Mouse (Mus musculus) c-Kit-positive CD71-negative TER-119-negative erythroid progenitor cells, embryonic 14.5 days (primary cell): ENCODE results near the gene Pink1.
A peak's percentile ranks its signal among the peaks of the same experiment; 100 is the strongest.

Experiments
- DNase-seq: peaks from one replicate; pipeline ENCODE4 v3.0.0-alpha.2; 2013; ENCODE audit warnings: low read depth

Pink1 gene

DNA sequence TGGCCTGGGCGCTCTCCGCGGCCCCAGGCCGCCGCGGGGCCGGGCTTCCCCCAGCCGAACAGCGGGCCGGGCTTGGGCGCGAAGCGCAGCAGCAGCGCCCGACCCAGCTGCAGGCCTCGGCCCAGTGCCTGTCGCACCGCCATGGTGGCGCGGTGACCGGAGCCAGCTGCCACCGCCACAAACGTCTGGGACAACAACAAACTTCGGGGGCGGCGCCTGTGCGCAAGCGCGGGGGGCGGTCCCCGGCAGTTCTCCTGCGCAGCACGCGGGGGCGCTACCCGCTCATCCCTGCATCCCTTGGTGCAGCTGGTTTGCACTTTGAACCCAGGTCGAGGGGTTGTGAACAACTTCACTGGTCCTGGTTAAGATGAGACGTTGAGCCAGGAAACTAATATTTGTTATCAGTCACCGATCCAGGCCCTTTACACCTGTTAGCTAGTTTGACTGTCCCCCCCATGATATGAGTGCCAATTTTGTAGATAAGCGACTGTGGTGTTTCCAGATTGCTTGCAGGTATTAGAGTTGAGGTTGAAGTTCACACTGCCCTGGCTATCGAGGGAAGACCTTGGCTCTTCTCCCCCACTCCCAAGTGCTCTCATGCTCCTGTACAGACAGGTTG is at the start of gene Pink1:
Pink1 (minus strand) TSS at position 231 of the 619 bp plus-strand sequence.
- peak; percentile 68 for DNase-seq

DNA sequence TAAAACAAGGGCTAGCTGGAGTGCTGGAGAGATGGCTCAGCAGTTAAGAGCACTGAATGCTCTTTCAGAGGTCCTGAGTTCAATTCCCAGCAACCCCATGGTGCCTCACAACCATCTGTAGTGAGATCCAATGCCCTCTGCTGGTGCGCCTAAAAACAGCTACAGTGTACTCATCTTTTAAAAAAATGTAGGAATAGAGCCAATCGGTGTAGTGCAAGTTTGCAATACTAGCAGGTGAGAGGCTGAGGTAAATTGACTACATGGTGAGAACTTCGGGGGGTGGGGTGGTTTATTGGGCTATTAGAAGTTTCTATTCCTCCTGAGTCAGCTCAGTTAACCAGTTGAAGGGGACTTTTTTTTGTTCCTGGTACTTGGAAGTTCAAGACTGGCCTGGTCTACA is 49.0 kb upstream of the Pink1 start:
- DNase-seq, result no peak

DNA sequence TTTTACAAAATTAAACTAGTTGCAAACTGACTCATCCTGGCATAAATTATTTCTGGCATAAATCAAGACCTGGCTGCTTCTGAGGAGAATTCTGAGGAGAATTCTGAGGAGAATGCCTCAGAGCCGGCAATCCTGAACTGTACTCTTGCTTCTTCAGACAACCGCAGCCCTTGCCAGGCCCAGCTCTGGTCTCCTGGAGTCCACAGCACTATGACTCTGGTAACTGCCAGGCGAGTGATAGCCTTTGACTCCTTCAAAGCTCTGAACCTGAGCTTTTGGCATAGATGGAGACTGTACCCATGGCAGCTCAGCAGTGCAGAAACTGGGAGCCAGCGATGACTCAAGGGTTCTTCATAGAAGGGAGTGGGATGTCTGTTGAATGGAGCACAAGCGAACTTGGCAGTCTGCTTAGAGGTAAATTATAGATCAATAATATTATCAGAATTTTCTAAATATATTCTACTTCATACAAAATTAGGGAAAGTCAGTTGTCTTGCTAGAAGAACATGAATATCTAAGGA is 44.9 kb upstream of the Pink1 start:
- no peak for DNase-seq

DNA sequence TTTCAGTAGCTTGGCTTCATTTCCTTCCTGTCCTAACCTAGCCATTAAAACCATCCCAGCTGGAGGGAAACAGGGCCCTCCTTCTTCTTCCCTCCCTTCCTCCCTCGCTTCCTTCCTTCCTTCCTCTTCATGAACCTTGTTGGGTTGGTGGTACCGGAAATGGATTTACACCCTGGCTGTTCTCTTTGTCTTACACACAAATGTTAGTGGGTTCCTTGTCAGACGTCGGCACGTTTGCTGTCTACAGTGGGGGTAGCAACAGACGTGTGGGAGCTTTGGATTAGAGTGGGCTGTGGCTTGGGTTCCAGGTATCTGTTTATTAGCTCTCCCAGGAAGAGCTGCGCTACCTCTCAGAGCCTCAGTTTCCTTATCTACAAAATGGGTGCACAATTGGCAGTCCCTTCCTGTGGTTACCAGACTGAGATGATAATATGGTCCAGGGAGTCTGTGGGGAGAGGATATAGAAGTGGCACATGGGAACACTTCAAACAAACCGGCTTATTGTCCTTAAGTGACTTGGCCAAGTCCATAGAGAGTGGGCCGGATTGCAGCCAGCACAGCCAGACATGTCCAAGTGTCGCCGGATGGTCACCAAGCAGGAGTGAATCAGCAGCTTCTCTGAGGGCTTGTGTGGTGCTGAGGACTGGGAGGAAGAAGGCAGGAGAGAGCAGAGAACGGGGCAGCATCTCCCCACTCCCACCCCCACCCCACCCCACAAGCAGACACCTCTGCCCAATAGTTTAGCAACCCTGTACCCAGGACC is 42.6 kb upstream of the Pink1 start:
- no peak for DNase-seq

DNA sequence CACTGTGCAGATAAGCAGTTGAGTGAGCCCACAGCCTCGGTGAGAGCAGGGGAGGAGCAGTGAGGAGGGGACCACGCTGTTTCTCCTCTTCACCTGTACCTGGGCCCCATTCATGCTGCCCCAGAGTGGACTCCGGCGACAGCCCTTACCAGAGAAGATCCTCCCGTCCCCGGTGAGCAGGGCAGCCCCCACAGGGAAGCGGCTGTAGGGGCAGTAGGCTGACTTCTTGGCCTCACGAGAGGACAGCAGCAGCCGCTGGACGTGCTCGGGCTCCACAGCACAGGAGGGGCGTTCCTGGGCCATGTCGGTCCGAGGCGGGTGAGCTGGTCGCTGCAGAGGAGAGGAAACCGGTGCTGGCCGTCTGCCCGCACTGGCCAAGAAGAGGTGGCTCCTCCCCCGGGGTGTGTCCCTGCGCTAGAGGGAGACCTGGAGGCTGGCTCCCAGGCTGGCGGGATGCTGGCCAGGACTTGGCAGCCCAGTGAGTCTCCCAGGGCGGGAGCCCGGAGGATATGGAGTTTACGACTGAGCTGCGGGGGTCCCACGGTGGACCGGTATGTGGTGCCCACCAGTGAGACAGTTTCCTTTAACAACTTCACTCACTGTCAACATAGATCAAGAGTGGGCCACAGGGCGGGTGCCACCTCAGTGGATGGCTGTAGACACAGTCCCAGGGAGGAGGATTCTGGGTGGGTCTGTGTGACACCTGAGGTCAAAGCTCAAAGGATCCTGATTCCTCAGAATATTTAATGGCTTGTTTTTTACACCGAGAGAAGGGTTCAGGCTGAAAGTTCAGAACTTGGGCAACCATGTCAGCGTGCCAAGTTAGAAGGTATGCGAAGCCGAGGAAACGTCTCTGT is 41.8 kb upstream of the Pink1 start, which contains the start of gene Cda:
Cda (minus strand) TSS at position 352 of the 857 bp plus-strand sequence.
- DNase-seq, result peak; percentile 10

DNA sequence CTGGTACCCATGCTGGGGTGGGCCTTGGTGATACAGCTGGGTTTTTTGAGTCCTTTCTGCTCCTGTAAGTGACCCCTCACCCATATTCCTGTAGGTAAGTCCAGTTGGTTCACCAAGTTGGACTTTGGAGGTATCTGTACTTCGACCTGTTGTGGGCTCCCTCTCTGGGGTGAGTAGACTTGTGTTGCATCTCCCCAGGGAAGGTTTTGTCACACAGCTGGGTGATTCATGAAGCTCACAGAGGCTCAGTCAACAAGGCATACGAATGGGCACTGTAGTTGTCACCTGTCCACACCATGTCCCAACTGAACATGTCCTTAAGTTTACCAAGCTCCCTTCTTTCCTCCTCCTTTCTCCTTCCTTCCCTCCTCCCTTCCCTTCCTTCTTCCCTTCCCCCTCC is 40.5 kb upstream of the Pink1 start:
- no peak for DNase-seq

DNA sequence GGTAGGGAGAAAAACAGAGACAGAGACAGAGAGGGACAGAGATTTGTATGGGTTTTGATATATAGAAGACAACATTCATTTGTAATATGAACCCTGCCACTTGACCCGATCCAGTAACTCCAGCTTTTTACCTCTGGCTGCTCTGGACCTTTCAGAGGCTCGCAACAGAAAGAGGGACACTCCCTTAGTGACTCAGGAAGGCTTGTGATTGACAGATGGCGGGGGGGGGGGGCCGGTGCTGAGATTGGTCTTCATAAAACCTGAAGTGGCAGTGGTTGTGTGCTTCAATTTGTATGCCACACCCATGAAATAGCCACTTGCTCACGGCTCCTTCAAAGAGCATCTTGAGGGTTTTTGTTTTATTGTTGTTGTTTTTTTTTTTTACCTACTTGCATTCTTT is 37.4 kb upstream of the Pink1 start:
- no peak for DNase-seq

DNA sequence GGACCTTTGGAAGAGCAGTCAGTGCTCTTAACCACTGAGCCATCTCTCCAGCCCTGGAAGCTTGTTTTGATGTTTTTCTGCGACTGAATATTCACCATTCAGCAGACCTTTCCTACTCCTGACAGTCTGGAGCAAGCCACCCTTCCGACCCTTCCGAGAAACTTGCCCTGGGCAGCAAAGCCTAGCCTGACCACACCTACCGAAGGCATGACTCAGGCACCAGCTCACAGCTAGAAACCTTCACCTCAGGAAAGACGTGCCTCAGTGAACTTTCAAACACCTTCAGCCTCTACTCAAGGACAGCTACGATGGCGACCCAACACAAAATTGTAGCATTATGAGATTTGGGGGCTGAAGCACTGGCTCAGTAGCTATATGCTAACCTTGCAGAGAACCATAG is 36.8 kb upstream of the Pink1 start:
- DNase-seq, result no peak

DNA sequence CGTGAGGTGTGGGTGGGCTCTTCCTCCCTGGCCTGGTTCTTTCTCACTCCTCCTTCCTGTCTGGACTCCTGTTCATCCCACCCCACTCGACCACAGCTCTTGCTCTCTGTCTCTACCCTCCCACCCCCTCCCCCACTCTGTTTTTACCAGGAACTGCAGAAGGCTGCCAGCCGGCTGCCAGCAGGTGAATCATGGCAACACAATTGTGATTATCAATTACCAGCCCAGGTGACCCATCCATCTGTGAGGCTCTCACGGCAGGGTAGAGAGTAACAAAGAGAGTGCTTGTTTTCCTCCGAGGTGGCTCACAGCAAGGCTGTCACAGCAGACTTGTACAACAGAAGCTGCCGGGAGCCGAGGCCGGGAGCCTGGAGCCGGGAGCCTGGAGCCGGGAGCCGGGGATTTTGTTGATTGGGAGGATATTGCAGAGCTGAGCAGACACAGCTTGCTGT is 35.3 kb upstream of the Pink1 start:
- no peak for DNase-seq

DNA sequence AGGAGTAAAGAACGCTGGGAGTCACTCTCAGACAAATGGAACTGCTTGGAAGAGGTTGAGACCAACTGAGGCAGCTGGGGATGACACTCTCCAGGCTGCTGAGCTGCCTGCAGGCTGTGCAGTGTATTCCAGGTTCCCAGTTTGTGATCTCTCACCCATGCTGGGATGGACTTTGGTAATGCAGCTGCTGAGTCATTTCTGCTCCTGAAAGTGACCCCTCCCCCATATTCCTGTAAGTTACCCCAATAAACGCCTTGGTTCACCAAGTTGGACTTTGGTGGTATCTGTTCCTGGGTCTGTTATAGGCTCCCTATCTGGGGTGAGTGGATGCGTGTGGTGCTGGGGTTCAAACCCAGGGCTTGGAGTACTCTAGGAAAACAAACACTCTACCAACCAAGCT is 32.1 kb upstream of the Pink1 start:
- DNase-seq, result no peak

DNA sequence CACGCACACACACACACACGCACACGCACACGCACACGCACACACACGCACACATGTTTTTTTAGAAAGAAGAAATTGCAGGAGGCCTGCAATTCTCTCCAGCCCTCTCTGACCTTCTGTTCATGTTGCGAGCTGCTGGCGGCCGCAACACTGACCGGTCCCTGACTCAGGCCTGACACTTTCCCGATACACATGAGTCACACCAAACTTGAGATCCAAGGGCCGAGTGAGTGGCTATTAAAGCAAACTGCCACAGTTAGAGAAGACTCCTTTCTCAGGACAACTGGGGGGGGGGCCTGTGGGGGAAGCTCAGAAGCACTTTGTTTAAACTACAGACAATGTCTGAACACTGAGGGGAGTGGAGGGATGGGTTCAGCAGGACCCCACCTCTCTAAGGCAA is 30.4 kb upstream of the Pink1 start:
- DNase-seq, result no peak

DNA sequence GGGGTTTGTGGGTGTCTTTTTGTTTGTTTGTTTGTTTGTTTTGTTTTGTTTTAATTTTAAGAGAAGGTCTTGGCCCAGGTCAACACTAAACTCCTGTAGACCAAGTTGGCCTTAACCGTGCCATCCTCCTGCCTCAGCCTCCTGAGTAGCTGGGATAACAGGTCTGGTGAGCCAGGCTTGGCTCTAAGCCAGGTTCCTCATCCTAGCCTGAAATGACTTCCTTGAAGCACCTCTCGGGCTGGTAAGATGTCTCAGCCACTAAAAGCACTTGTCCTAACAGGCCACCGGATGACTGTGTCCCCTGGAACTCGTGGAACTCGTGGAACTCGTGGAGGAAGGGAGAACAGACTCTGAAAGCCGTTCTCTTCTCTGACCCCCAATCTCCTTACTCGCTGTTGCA is 30.0 kb upstream of the Pink1 start:
- DNase-seq, result no peak

DNA sequence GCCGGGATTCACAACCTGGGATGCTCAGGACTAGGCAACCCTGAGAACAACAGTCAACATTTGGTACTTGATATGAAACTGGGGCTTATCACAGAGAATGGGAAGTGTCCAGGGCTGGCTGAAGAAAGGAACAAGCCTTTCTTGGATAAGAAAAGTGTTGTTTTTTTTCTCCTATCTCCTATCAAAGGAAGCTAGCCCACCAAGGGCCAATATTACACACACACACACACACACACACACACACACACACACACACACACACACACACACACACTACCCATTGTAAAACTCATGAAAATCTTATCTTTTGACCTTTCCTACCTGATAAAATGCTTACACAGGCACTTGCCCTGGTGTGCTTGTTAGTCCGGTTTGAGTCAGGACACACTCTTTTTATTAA is 29.4 kb upstream of the Pink1 start:
- DNase-seq, result no peak

DNA sequence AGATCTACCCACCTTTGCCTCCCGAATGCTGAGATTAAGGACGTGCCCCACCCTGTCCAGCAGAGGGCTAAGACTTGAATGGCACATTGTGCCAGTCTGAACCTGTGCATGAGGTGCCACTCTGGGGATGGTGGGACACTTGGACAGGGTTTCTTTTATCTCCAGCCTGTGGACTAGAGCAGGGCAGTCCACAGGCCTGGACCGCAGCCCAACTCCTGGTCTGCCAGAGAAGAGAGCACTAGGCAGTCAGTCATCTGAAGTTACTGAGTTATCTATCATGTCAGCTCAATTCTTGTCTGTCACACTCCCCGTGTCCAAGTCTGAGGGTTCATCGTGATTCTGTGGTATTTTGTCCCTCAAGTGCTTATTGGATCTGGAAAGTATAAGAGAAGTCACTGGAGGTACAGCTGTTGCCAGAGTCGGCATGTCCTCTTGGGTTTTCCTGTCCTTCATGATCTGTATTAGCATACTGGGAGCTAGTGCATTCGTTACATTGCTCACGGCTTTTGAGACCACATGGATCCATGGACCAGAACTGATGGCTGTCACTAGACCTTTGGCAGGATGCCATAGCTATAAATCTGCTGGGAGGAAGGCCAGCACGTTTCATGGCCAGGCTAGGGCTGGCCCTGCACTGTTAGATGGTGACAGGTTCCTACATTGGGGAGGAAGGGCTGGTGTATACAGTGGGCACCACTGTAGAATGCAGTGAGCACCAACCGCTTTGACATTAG is 27.5 kb upstream of the Pink1 start:
- no peak for DNase-seq

DNA sequence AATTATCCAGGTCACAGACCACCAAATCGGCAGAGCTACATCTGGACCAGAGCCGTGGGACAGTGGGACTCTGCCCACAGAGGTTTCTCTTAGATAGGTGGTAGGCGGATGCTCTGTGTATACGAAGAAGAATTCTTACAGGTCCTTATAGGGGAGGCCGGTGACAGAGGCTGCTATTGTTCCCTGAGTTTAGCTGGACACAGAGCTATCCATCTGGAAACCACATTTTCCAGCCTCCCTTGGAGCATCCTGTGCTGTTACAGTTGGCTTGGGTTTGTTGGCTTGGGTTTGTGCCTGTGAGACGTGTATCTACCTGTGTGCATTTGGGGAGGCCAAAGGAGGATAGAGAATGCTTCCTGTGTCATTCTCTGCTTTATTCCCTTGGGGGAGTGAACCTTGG is 26.6 kb upstream of the Pink1 start:
- no peak for DNase-seq

DNA sequence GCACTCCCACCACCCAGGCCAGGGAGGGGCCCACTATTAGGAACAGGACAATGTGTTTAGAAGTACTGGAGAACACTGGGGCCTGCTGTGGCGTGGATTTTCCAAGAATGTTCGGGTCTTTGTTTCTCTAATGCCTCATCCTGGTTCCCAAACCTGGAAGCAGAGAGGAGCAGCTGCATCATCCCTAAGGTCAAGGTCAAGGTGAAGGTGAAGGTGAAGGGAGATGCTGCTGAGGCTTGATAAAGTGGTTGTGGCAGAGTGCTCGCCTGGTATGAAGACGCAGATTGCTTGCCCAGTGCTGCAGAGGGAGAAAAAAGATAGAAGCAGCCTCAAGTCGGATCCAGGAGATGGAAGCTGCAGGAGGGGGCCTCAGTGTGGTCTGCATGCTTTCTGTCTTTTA is 25.7 kb upstream of the Pink1 start:
- DNase-seq, result no peak

DNA sequence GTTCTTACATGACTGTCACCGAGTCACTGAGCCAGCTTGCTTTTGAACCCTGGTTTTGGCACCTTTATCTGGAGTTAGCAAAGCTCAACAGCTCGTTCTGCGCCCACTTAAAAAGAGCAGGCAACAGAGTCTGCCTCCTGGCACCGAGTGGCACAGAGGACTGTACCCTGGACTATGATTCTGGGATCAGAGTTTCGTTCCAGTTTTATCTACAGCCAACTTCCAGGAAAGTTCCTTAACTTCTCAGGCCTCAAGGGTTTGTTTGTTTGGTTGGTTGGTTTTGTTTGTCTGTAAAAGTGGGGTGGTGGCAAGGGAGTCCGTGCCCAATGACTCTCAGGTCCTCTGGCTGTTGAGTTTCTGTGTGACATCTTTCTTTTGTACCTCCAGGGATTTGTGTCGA is 22.6 kb upstream of the Pink1 start:
- DNase-seq, result no peak

DNA sequence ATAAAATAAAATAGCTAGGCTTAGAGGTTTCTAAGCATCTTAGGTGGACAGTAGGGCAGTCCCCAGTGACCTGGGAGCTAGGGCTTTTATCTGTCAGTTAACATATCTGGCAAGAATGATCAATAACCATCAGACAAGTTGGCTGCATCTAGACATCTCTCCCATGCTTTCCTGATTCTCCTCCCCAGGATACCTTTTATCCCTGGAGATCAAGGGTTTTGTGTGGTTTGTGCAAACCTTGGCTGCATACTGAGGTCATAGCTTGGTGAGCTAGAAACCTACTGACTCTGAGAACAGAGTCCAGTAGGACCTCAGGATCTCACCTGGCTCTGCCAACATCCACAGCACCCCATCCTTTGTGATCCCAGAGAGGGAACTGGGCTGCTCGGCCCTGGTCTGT is 21.2 kb upstream of the Pink1 start:
- no peak for DNase-seq

DNA sequence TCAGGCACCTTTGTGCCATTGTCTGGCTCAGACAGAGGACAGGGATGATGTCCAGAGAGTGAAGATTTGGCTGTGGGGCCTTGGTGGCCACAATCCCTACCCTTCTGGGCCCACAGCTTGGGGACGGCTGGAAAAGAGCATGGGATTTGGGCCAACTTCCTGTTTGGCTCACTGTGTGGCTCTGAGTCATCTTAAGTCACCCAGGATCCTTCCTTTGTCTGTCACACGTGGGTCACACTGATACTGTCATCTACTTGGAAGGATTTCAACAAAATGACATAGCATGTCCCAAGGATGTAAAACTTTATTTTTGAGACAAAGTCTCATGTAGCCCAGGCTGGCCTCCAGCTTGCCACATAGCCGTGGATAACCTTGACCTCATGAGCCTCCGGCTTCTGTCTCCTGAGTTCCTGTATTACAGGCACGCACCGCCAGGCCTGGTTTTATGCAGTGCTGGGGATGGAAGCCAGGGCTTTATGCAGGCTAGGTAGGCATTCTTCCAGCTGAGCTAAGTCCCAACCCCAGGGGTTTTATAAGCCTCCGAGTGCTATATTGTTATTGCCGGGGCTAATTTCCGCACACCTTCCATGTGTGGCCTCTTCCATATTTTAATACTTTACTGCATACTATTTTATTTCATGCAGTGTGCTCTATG is 18.9 kb upstream of the Pink1 start:
- DNase-seq, result no peak

DNA sequence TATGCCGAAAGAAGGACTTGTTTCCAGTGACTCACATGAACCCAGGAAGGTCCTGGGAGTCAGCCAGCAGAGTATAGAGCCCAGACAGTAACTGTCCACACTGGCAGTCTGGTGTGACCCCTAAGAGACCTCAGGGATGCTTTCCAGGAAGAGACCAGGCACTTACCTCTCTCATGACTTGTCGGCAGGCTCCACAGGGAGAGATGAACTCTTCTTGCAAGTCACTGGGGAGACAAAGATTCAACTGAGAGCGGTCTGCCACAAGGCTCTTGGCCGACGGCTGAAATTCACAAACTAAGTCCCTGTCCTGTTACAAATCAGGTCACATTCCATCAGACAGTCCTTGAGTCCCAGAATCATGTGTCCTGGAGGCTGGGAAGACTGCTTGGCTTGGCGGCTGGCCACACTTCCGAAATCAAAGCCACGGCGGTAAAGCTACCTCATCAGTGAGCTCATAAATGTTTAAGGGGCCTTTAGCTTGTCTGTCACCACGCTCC is 17.3 kb upstream of the Pink1 start:
- no peak for DNase-seq

DNA sequence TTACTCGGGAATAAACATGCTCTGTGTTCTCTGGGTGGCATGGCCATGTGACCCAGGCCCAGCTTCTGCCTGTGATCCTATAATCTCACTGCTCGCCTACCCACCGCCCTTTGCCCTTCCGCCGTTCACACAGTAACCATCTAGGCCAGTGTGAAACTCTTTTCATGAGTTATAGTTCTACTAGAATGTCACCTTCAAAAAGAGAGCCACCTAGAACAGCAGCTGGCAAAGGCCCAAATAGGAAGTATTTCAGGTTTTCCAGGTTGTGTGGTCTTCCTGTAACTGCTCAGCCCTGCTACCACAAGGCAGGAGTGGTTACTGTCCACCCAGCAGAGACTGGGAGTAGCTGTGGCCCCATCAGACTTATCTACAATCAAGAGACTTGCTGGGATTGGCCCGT is 16.7 kb upstream of the Pink1 start:
- no peak for DNase-seq
